Mouse (Mus musculus) frontal cortex, adult 2 months (tissue): Measurements from ENCODE around the gene Slc6a21. TPM values are rescaled to one million over a fixed set of nuclear protein-coding genes. Genes with fewer than 3 reads are reported as not detected.

Experiments
- DNase-seq, 2 experiments: peaks; one replicate each; pipeline ENCODE4 v3.0.0; 2022; ENCODE audit warnings: low spot score in 1 of 2; ENCODE audit errors: extremely low spot score in 1 of 2
- polyA plus RNA-seq: library from polyadenylated mRNA; depleted of rRNA; stranded (reverse); fragments of >200 nt; gene quantifications from 2 replicates; pipeline ENCODE4 v1.2.3, GENCODE M21; 2012

Gene Slc6a21
- polyA plus RNA-seq, 1 experiment, result 0.20 TPM

DNA sequence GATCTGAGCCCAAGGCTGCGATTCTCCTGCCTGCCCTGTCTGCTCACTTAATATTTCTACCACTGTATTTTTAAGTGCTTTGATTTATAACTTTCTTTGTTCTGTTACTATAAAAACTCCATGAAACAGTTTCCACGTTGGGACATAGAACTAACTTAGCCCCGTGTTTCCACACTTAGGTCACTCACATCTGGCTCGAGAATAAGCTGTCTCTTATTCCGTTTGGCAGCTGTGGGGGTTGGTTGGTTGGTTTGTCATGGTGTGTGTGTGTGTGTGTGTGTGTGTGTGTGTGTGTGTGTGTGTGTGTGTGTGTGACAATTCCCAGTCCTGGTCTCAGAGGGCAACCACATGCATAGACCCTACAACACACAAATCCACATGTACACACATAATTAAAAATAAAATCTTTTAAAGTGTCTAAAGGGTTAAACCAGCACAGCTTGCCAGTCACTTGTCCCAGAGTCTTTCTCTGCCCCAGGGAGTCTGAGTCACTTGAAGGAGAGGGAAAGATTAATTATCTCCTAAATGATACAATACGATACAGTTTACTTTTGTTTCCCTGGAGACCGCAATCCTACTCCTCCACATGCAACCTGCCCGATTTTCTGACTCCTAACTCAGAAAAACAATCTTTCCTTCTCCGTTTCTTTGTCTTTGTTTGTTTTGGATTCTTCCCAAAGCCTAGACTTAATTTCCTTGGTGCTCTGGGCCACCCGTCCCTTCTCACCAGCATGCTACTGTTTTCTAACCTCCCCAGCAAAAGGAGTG, 35.6 kb downstream of the Slc6a21 start:
- no peak for DNase-seq

DNA sequence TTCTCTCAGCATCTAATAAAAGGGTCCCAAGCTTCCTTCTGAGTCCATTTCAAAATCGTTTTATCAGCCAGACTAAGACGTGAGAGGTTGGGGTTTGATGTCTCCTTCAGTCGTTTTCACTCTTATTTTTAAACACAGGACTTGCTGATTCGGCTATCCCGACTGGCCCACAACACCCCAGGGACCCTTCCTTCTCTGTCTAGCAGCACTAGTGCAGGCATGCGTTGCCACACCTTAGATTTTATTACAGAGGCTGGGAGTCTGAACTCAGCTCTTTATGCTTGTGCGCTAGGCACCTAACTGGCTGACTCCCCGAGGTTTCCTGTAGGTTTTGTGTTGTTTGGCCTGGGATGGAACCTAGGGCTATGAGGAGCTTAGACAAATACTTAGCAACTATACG, 36.2 kb downstream of the Slc6a21 start:
- DNase-seq, result no peak

DNA sequence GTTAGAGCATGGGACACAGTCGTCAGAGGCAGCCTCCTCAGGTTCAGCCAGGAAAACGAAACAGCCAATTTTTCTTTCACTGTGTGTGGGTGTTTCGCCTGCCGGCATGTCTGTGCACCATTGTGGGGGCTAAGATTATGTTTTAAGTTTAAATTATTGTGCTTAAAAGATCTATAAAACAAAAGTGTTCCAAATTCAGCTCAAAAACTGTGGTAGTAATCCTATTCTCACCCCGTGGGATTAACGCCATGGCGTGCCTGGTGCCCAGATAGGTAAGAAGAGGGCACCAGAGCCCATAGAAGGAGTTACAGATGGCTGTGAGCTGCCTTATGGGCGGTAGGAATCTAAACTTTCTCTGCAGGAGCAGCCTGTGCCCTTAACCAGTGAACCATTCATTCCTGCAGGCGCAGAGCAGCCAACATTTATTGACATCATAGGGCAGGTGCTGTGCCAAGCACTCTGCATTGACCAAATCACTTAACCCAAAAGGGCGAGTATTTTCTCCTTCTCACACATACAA, 37.9 kb downstream of the Slc6a21 start:
- DNase-seq, result peak in 1 of 2 experiments; percentile 63

DNA sequence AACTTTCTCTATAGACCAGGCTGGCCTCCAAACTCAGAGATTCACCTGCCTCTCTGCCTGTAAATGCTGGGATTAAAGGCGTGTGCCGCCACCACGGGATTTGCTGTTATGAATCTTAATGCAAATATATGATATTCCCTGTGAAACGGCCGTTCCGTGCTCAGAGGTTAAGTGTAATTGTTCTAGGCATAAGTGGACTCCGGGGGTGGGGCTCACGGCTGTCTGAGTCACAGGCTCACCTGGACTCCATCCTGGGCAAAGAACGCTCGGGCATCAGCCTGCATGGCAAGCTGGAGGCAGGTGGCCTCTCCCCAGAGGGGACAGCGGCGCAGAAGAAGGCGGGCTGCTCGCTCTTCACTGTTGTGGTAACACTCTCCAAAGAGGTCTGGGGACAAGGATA, 39.2 kb downstream of the Slc6a21 start:
- DNase-seq, result no peak

DNA sequence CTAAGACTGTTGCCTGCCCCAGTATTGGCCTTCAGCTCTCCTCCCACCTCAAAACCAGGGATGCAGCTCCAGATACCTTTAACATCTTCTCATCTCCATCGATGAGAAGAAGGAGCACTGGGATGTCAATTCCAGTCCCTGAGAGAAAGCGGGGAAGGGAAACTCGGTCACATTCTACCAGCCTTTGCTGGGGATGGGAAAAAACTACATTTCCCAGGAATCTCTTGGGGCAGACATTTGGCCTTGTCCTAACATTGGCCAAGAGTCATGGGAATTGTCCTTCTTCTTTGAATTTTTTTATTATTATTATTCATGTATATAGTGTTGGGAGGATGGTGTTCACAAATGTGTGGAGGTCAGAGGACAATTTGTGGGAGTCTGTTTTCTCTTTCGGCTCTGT, 44.9 kb downstream of the Slc6a21 start:
- no peak for DNase-seq

DNA sequence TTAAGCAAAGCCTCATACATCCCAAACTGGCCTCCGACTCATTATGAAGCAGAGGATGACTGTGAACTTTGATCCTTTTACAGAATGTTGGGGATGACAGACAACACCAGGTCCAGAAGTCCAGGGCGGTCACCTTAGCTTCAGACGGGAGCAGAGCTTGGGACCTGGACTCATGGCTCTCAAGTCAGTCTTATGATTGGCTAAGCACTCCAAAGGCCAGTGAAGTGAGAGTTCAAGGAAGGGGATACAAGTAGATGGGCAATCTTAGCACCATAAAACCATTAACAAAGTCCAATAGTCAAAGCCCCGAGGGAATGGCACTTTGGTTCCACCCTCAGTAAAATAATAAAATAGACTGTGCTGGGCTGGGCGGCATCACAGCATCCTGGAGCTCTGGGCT, 45.8 kb downstream of the Slc6a21 start:
- no peak for DNase-seq

DNA sequence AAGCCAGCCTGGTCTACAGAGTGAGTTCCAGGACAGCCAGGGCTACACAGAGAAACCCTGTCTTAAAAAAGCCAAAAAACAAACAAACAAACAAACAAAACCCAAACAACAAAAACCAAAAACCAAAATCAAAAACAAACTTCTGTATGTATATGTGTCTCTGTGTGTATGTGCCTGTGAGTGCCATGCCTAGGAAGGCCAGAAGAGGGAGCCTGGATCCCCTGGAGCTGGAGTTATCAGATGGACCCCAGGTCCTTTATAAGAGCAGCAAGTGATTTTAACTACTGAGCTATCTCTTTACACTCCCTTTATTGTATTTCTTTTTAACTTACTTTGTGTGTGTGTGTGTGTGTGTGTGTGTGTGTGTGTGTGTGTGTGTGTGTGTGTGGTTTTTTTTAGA, 48.5 kb downstream of the Slc6a21 start:
- DNase-seq, result no peak

DNA sequence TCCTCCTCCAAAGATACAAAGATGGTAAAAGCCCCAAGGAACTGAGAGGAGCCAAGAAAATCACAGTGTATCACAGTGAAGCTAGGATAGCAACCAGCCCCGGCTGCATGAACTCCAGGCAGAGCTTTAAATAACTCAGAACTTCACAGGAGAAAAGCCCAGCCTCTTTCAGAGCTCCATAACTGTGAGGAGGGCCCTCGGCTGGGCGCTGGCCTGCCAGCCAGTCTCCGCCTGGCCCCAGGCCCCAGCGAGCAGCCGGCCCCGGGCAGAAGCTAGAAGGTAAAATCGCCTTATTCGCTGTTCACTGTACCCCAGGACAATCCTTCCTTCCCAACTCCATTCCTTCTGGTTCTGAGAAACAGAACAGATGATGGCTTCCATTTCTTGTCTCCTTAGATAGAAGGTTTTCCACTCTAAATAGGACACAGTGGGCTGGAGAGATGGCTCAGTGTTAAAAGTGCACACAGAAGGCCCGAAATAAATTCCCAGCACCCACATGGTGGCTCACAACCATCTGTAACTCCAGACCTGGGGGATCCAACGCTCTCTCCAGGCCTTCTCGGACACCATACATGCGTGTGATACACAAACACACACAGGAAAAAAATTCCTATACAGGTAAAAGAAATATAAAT, 51.6 kb downstream of the Slc6a21 start:
- peak in 1 of 2 experiments; percentile 38 for DNase-seq

DNA sequence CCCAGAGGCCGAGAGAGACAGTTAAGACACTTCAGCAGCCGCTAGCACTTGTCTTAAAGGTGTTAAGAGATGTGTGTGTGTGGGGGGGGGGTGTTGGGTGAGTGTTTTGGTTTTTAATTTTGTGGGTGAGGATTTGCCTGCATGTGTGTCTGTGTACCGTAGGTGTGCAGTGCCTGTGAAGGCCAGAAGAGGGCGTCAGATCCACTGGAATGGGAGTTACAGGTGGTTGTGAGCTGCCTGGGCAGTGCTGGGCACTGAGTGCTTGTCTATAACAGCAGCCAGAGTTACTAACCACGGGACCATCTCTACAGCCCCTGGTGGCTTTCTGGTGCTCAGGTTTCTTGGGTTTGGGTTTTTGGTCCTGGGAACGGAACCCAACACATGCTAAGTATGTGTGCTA, 54.2 kb downstream of the Slc6a21 start:
- no peak for DNase-seq

DNA sequence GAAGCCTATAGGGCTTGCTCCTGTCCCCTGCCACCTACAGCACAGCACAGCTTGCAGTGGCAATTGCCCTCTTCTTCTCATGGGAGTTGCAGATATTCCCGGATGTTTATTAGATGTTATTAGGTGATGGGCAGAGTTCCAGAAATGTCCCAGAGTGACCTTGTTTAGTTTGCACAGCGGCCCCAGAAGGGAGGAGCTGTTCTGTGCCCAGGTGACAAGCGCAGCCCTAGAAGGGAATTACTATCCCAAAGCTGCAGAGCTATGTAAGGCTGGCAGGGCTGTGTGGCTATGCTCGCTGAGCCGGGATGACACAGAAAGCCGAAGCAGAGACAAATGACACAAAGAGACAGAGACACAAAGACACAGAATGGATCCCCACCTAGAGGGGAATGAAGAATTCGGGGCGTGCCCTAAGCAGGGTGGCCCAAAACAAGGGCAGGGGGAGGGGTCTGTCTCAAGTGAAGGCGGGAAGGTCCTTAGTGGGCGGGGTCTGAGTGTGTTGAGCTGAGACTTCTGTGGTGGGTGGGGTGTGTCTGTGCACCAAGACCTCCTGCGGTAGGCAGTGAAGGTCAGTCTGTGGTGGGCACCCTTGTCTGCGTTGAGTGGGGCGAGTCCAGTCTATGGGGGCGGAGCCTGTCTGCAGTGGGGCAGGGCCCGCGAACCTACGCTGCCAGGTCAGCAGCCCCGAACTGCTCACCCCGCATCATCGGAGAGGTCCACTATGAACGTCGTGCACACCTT, 55.5 kb downstream of the Slc6a21 start:
- DNase-seq, result no peak

DNA sequence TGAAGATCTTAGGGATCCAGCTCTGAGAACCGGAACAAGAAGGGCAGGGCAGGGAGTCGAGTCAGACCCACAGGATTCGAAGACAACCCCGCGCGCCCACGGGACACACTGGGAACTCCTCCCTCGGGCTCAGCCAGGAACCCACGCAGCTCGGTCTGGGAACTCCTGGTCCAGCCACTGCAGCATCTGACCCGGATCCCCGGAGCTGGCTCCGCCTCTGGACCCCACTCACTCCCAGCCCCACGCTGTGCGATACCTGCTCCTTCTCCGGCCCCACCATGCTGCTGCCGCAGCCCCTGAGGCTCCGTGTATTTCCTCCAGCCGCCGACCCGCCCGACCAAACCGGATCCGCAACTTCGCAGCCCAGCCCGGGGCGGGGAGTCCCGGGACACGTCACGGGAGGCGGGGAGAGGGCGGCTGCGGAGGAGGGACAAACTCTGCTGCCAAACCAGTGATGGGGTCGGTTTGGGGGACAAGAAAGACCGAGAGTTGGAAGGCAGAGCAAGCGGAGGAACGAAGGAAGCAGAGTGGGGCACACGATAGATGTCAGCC, 56.2 kb downstream of the Slc6a21 start, which contains the start of gene Trpm4:
TSS of gene Trpm4 (minus strand) at position 350 of the 552 bp plus-strand sequence.
- peak in 1 of 2 experiments; percentile 73 for DNase-seq

DNA sequence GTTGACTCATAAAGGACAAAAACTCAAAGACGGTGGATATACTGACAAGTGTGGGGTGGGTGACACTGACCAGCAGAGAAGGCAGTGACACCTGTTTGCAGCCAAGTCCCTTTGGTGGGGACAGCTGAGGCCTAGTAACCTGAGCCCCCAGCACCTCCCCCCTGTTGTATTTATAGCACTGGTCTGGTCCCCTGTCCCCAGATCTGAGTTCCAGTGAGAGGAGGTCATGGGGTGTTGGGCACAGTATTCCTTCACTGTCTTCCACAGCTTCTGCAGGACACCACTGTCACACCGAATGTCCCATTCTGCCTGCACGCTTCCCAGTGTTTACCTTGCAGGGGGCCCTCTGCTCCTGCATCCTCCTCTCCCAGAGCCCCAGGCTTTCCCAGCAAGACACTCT, 57.3 kb downstream of the Slc6a21 start:
- DNase-seq, result no peak

DNA sequence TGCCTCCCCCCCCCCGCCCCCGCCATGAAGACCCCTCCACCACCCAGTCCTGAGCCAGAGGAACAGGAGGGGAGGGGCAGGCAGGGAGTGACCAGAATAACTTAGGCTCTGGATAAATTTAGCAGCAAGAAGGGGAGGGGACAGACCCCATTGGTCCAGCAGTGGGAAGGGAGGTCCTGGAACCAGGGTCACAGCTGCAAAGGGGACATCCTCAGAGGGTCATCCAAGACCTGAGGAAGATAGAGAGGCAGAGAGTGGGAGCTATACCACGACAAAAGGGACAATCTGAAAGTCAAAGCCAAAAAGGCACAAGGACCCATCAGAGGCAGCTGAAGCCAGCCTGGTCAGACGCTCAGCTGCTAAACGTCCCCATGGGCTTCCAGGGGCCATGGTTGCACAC, 57.7 kb downstream of the Slc6a21 start, which contains the start of gene Hrc:
TSS of gene Hrc (plus strand) at position 235 of the 400 bp plus-strand sequence.
- no peak for DNase-seq

DNA sequence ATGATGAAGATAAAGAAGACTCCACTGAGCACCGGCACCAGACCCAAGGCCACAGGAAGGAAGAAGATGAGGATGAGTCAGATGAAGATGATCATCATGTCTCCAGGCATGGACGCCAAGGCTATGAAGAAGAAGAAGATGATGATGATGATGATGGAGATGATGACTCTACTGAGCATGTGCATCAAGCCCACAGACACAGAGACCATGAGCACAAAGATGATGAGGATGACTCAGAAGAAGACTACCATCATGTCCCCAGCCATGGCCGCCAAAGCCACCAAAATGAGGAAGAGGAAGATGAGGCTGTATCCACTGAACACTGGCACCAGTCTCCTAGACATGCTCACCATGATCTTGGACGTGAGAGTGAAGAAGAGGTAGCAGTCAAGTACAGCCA, 59.0 kb downstream of the Slc6a21 start:
- DNase-seq, result no peak

DNA sequence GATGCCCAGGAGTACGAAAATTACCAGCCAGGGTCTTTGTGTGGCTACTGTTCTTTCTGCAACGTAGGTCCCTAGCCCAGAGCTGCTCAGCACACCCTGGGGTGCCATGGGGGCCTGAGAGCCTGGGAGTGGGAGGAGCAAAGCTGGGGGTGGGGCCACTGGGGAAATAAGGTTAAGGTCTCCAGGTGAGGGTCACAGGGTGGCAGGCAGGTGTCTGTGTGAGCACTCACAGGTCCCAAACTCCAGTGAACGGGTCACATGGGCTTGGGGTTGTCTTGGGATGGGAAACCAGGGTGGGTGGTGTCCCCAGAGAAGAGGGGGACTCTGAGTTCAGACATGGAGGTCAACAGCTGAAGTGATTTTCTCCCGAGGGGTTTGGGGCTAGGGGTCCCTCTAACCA, 60.2 kb downstream of the Slc6a21 start:
- no peak for DNase-seq

DNA sequence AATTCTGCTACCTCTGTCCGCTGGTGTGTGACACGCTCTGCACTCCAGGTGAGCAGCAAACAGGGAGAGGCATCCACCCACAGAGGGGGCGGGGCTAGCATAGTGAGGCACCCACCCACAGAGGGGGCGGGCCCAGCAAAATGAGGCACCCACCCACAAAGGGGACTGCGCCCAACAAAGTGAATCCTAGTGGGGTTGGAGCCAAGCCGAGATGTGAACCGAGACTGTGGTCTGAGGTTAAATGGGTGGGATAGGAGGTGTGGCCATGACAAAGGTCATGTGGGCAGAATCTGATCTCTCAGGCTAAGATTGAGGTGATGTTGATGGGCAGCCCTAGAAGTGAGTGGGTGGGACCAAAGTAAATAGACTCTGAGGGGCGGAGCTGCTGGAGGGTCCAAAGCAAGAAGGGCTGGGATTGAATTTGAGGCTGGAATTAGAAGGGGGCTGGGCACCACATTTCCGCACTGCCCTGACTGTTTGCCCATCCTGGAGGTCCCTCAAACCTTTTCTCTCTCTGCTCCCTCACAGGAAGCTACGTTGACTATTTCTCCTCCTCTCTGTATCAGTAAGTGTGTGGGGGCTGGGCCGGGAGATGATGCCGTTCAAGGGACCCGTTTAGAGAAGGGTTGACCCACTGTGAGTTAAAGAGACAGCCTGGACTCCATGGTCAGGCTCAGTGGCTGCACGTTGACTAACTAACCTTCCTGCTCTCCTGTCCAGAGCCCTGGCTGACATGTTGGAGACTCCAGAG, 61.0 kb downstream of the Slc6a21 start:
- DNase-seq, result peak in 1 of 2 experiments; percentile 57
